Mouse (Mus musculus) adrenal gland (tissue): ENCODE results near the gene Mrtfa.

Experiments used
- intact Hi-C: fragments of 180-260 bp; cut with DNase I; formaldehyde crosslinking; loops from one replicate; pipeline ENCODE4 v1.15.1; 2025

Mrtfa gene

GRCm38 (mm10) chr15:81158517-81159120 lies 31.9 kb downstream of the Mrtfa start:
- intact Hi-C loops: loop anchor here (5.0 kb wide), 1 partner anchor 39 kb away; no protein-coding TSS in a partner anchor

GRCm38 (mm10) chr15:81156453-81156852 lies 34.1 kb downstream of the Mrtfa start:
- intact Hi-C loops: loop anchor here (5.0 kb wide), 1 partner anchor 41 kb away; no protein-coding TSS in a partner anchor

GRCm38 (mm10) chr15:81155845-81156244 lies 34.7 kb downstream of the Mrtfa start:
- intact Hi-C loops: loop anchor here (5.0 kb wide), 1 partner anchor 41 kb away; no protein-coding TSS in a partner anchor

- intact Hi-C loops: loop anchor here (5.0 kb wide), 1 partner anchor 42 kb away; no protein-coding TSS in a partner anchor
Measured at GRCm38 (mm10) chr15:81154846-81155624, 35.5 kb downstream of the Mrtfa start.

- intact Hi-C loops: no loop called here
Measured at GRCm38 (mm10) chr15:81141956-81142576, 48.5 kb downstream of the Mrtfa start.

GRCm38 (mm10) chr15:81140004-81140403 lies 50.6 kb downstream of the Mrtfa start:
- intact Hi-C loops: no loop called here

GRCm38 (mm10) chr15:81137298-81137697 lies 53.3 kb downstream of the Mrtfa start:
- intact Hi-C loops: no loop called here

GRCm38 (mm10) chr15:81133781-81134180 lies 56.8 kb downstream of the Mrtfa start:
- intact Hi-C loops: no loop called here

- intact Hi-C loops: no loop called here
Measured at GRCm38 (mm10) chr15:81131152-81131551, 59.4 kb downstream of the Mrtfa start.

GRCm38 (mm10) chr15:81129970-81130369 lies 60.6 kb downstream of the Mrtfa start:
- intact Hi-C loops: no loop called here

- intact Hi-C loops: no loop called here
Measured at GRCm38 (mm10) chr15:81128155-81128838, 62.3 kb downstream of the Mrtfa start.

- intact Hi-C loops: no loop called here
Measured at GRCm38 (mm10) chr15:81124282-81124681, 66.3 kb downstream of the Mrtfa start.

GRCm38 (mm10) chr15:81123122-81123521 lies 67.4 kb downstream of the Mrtfa start:
- intact Hi-C loops: no loop called here

- intact Hi-C loops: no loop called here
Measured at GRCm38 (mm10) chr15:81122535-81122934, 68.0 kb downstream of the Mrtfa start.

- intact Hi-C loops: no loop called here
Measured at GRCm38 (mm10) chr15:81122078-81122477, 68.5 kb downstream of the Mrtfa start.

- intact Hi-C loops: no loop called here
Measured at GRCm38 (mm10) chr15:81120946-81121345, 69.6 kb downstream of the Mrtfa start.

GRCm38 (mm10) chr15:81120140-81120539 lies 70.4 kb downstream of the Mrtfa start:
- intact Hi-C loops: no loop called here

- intact Hi-C loops: no loop called here
Measured at GRCm38 (mm10) chr15:81118226-81118625, 72.3 kb downstream of the Mrtfa start.

GRCm38 (mm10) chr15:81112589-81112988 lies 78.0 kb downstream of the Mrtfa start:
- intact Hi-C loops: no loop called here

GRCm38 (mm10) chr15:81110315-81110714 lies 80.2 kb downstream of the Mrtfa start:
- intact Hi-C loops: no loop called here

GRCm38 (mm10) chr15:81105962-81106361 lies 84.6 kb downstream of the Mrtfa start:
- intact Hi-C loops: no loop called here
